Mouse (Mus musculus) CH12.LX (cell line): ENCODE results near the gene Serpina12. TPM values are rescaled to one million over a fixed set of nuclear protein-coding genes. Genes with fewer than 3 reads are reported as not detected.
A peak's percentile ranks its signal among the peaks of the same experiment; 100 is the strongest.

Experiments
- DNase-seq: peaks from one replicate; pipeline ENCODE4 v3.0.0-alpha.2; 2013; ENCODE audit errors: extremely low read depth
- H3K27ac ChIP-seq: 2 replicates; pipeline ENCODE4 v1.5.1; 2012; ENCODE audit warnings: low read depth, mild to moderate bottlenecking, control low read depth, moderate library complexity; ENCODE audit not compliant: insufficient read depth
- H3K27me3 ChIP-seq: replicated peaks from 2 replicates; pipeline ENCODE3; 2012; ENCODE audit warnings: inconsistent platforms
- H3K36me3 ChIP-seq, 2 experiments: replicated peaks in 1 of 2; 2 replicates each; pipeline versions ENCODE3 to v1.6.1; 2012; ENCODE audit warnings: inconsistent platforms in 1 of 2, low read length in 1 of 2, mild to moderate bottlenecking in 1 of 2, mixed read lengths in 1 of 2, moderate library complexity in 1 of 2; ENCODE audit not compliant: control insufficient read depth in 1 of 2, insufficient read depth in 1 of 2
- H3K4me1 ChIP-seq, 2 experiments: 2 replicates each; pipeline ENCODE4 v1.6.1; 2012; ENCODE audit warnings: inconsistent platforms in 1 of 2, moderate library complexity in 1 of 2; ENCODE audit not compliant: insufficient read depth in 2 of 2, control insufficient read depth in 1 of 2
- H3K4me2 ChIP-seq: 2 replicates; pipeline ENCODE4 v1.6.1; 2012; ENCODE audit warnings: low read depth, mild to moderate bottlenecking, control low read depth; ENCODE audit not compliant: poor library complexity, insufficient read depth, severe bottlenecking
- H3K4me3 ChIP-seq, 3 experiments: fragments of 150-350 bp in 1 of 3; sonication (generic) in 1 of 3; replicated peaks in 1 of 3; 2 replicates each; pipeline versions ENCODE3 to v1.5.1; 2011 to 2012; ENCODE audit warnings: low read depth in 2 of 3, low read length in 2 of 3, mild to moderate bottlenecking in 2 of 3, moderate library complexity in 2 of 3, control low read depth in 1 of 3, improper control_type of control experiment in 1 of 3, inconsistent platforms in 1 of 3, mixed read lengths in 1 of 3; ENCODE audit not compliant: poor library complexity in 1 of 3
- H3K79me2 ChIP-seq: replicated peaks from 2 replicates; pipeline ENCODE4 v1.6.1; 2012; ENCODE audit warnings: mild to moderate bottlenecking, moderate library complexity; ENCODE audit not compliant: control insufficient read depth, poor library complexity, insufficient read depth, severe bottlenecking; ENCODE audit errors: extremely low read depth
- H3K9ac ChIP-seq: 2 replicates; pipeline ENCODE4 v1.6.1; 2012; ENCODE audit warnings: low read depth, mild to moderate bottlenecking, control low read depth, moderate library complexity; ENCODE audit not compliant: insufficient read depth
- H3K9me3 ChIP-seq: replicated peaks from 2 replicates; pipeline ENCODE3; 2012; ENCODE audit warnings: low read length, inconsistent platforms, mixed read lengths
- BHLHE40 ChIP-seq: IDR thresholded peaks from 2 replicates; pipeline ENCODE4 v1.6.1; 2011; ENCODE audit warnings: mild to moderate bottlenecking, low read depth, low read length, improper control_type of control experiment
- CTCF ChIP-seq, 2 experiments: IDR thresholded peaks in 1 of 2; conservative IDR thresholded peaks in 1 of 2; 2 replicates each; pipeline ENCODE4 v1.5.1; 2011 to 2012; ENCODE audit warnings: low read depth in 2 of 2, low read length in 2 of 2, improper control_type of control experiment in 1 of 2, inconsistent platforms in 1 of 2, mild to moderate bottlenecking in 1 of 2, moderate library complexity in 1 of 2
- ELF1 ChIP-seq: IDR thresholded peaks from 2 replicates; pipeline ENCODE4 v1.6.1; 2014; ENCODE audit warnings: low read depth, mild to moderate bottlenecking, inconsistent platforms, low read length, improper control_type of control experiment
- EP300 ChIP-seq: IDR thresholded peaks from 2 replicates; pipeline ENCODE4 v1.6.1; 2011; ENCODE audit warnings: low read length, improper control_type of control experiment
- GABPA ChIP-seq: IDR thresholded peaks from 2 replicates; pipeline ENCODE4 v1.6.1; 2012; ENCODE audit warnings: low read depth, low read length, improper control_type of control experiment, inconsistent platforms; ENCODE audit not compliant: insufficient replicate concordance
- HCFC1 ChIP-seq: IDR thresholded peaks from 2 replicates; pipeline ENCODE4 v1.6.1; 2012; ENCODE audit warnings: low read depth, mild to moderate bottlenecking, inconsistent platforms, low read length, improper control_type of control experiment
- IRF4 ChIP-seq: IDR thresholded peaks from 2 replicates; pipeline ENCODE4 v1.6.1; 2014; ENCODE audit warnings: low read depth, mild to moderate bottlenecking, inconsistent platforms, low read length, improper control_type of control experiment
- JUN ChIP-seq: IDR thresholded peaks from 2 replicates; pipeline ENCODE4 v1.6.1; 2011; ENCODE audit warnings: low read depth, mild to moderate bottlenecking, low read length, improper control_type of control experiment, moderate library complexity; ENCODE audit not compliant: insufficient read depth
- JUND ChIP-seq: conservative IDR thresholded peaks from 2 replicates; pipeline ENCODE4 v1.6.1; 2011; ENCODE audit warnings: low read depth, low read length, improper control_type of control experiment
- MEF2A ChIP-seq: IDR thresholded peaks from 2 replicates; pipeline ENCODE4 v1.6.1; 2014; ENCODE audit warnings: low read depth, mild to moderate bottlenecking, inconsistent platforms, low read length, improper control_type of control experiment, borderline replicate concordance
- MXI1 ChIP-seq: IDR thresholded peaks from 2 replicates; pipeline ENCODE4 v1.6.1; 2011; ENCODE audit warnings: mild to moderate bottlenecking, low read depth, low read length, improper control_type of control experiment
- MYC ChIP-seq: IDR thresholded peaks from 2 replicates; pipeline ENCODE4 v1.6.1; 2011; ENCODE audit warnings: low read depth, mild to moderate bottlenecking, improper control_type of control experiment, low read length
- NELFE ChIP-seq: IDR thresholded peaks from 2 replicates; pipeline ENCODE4 v1.6.1; 2011; ENCODE audit warnings: low read depth, low read length, improper control_type of control experiment
- NRF1 ChIP-seq: IDR thresholded peaks from 2 replicates; pipeline ENCODE4 v1.6.1; 2014; ENCODE audit warnings: low read depth, mild to moderate bottlenecking, inconsistent platforms, low read length, improper control_type of control experiment, moderate library complexity
- PAX5 ChIP-seq: IDR thresholded peaks from 2 replicates; pipeline ENCODE4 v1.6.1; 2012; ENCODE audit warnings: low read length, inconsistent platforms, mixed read lengths
- POLR2A ChIP-seq: IDR thresholded peaks from 2 replicates; pipeline ENCODE4 v1.6.1; 2011; ENCODE audit warnings: low read depth, mild to moderate bottlenecking, improper control_type of control experiment, low read length
- POLR2AphosphoS2 ChIP-seq: IDR thresholded peaks from 2 replicates; pipeline ENCODE4 v1.6.1; 2011; ENCODE audit warnings: low read depth, low read length, improper control_type of control experiment
- RAD21 ChIP-seq: IDR thresholded peaks from 2 replicates; pipeline ENCODE4 v1.6.1; 2011; ENCODE audit warnings: low read depth, mild to moderate bottlenecking, low read length, improper control_type of control experiment, moderate library complexity
- SIN3A ChIP-seq: IDR thresholded peaks from 2 replicates; pipeline ENCODE4 v1.6.1; 2012; ENCODE audit warnings: low read length, improper control_type of control experiment, inconsistent platforms
- SMC3 ChIP-seq: IDR thresholded peaks from 2 replicates; pipeline ENCODE4 v1.6.1; 2011; ENCODE audit warnings: low read depth, low read length, improper control_type of control experiment
- USF2 ChIP-seq: conservative IDR thresholded peaks from 2 replicates; pipeline ENCODE4 v1.6.1; 2011; ENCODE audit warnings: low read depth, low read length, improper control_type of control experiment
- ZC3H11A ChIP-seq: IDR thresholded peaks from 2 replicates; pipeline ENCODE4 v1.6.1; 2012; ENCODE audit warnings: low read depth, mild to moderate bottlenecking, inconsistent platforms, low read length, improper control_type of control experiment
- ZMIZ1 ChIP-seq: IDR thresholded peaks from 2 replicates; pipeline ENCODE4 v1.6.1; 2012; ENCODE audit warnings: low read depth, mild to moderate bottlenecking, inconsistent platforms, low read length, improper control_type of control experiment
- ZNF384 ChIP-seq: IDR thresholded peaks from 2 replicates; pipeline ENCODE4 v1.6.1; 2012; ENCODE audit warnings: low read depth, low read length, improper control_type of control experiment, inconsistent platforms
- dilution Hi-C: fragments of 300-500 bp; cut with MboI; formaldehyde crosslinking; loops from 2 replicates; pipeline ENCODE4 v1.14.3; 2020; ENCODE audit warnings: low sequenced_read_pairs; ENCODE audit not compliant: extremely low pct_unique_long_range_greater_than_20kb, extremely low pct_ligation_motif_present
- in situ Hi-C: fragments of 300-500 bp; cut with MboI; formaldehyde crosslinking; loops from 3 replicates; pipeline ENCODE4 v1.14.3; 2019; ENCODE audit warnings: low sequenced_read_pairs, low pct_ligation_motif_present, low pct_unique_long_range_greater_than_20kb, mixed read lengths
- polyA plus RNA-seq: library from polyadenylated mRNA; unstranded; fragments of >175 nt; gene quantifications from 2 replicates; pipeline ENCODE4 v1.2.1, GENCODE M21; 2012; ENCODE audit warnings: low read depth; ENCODE audit not compliant: insufficient read length
- total RNA-seq, 2 experiments: library from RNA; depleted of rRNA; stranded (reverse); fragments of 300-350 nt in 1 of 2; fragments of >200 nt in 1 of 2; gene quantifications; 2 replicates each; pipeline ENCODE4 v1.2.3; 2012 to 2014

The Serpina12 gene
- total and polyA plus RNA-seq, 3 experiments, result 0.09 TPM; not detected in 2

DNA sequence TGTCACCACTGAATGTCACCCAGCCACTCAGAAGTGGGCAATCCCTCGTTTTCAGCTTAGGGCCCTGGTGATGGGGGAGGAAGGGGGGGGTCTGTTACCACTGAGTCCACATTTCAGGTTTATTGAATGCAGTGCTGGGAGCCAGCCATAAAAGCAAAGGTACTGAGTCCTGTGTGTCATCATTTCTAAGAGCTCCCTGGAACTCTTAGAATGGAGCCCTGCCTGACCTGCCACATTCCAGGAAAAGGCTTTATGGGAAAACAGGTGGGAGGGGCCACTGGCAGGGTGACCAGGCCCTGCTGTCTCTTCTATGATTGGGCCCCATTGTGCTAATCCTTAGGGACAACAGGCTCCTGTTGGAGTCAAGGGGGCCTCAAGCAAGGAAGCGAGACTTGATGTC lies 47.7 kb downstream of the Serpina12 start:
- Histone ChIP-seq H3K4me3 (no peak overlapping the region), H3K27me3 (peaks cover 16% of the 10 kb centered on the region), H3K36me3 (no peaks in the 10 kb centered on the region), H3K4me1 (peaks cover 8 to 20% of the 10 kb centered on the region in 2 experiments), H3K4me2 (no peak overlapping the region), H3K9me3 (no peaks in the 10 kb centered on the region), H3K27ac (no peak overlapping the region), H3K9ac (no peak overlapping the region), H3K79me2 (no peaks in the 10 kb centered on the region)
- TF ChIP-seq BHLHE40, result no peak
- dilution Hi-C loops, result no loop called here
- DNase-seq, result no peak
- in situ Hi-C loops, result loop anchor here (5.0 kb wide), 2 partner anchors 36 to 66 kb away; no protein-coding TSS in a partner anchor

DNA sequence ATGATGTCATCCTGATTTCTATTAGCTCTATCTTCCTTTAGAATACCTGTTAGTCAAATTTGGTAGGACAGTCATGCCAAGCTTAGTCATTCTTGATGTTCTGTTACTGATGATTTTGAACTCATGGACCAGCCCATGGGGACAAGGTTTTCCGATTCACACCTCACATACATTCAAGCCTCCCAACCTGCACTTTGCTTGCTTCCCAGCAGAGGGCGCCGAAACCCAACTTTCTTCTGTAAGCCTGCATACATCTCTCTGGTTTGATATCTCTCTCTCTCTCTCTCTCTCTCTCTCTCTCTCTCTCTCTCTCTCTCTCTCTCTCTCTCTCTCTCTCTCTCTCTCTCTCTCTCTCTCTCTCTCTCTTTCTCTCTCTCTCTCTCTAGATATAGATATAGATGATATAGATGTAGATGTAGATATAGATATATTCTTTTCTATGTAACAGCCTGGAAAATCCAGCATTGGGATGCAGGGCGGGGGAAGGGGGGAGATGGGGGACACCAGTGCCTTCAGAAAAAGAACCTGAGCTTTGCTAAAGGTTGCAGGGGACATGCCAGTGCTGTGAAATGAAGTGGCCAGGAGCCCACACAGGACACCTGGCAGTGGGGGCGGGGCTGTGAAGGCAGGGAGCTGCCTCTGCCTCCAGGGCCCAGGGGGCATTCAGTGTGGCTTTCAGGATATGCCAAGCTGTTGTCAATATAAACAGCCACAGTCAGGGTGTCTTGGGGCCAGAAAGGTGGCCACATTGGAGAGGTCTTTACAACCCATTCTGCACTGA lies 48.8 kb downstream of the Serpina12 start:
- dilution Hi-C loops, result no loop called here
- no peaks in the 10 kb centered on the region for H3K9me3 ChIP-seq

GRCm38 (mm10) chr12:103992945-103993344 lies 51.3 kb downstream of the Serpina12 start:
- no peak overlapping the region for H3K9ac ChIP-seq
- no peak for TF ChIP-seq MXI1
- no peak for TF ChIP-seq ZC3H11A
- TF ChIP-seq PAX5, result no peak
- no peak for TF ChIP-seq CTCF (conservative IDR thresholded peaks at IDR 0.05 in 1 of 2, IDR thresholded peaks at IDR 0.05 in 1 of 2; ENCODE audit: low read depth in 2 of 2, low read length in 2 of 2)
- TF ChIP-seq USF2, result no peak
- no peak for TF ChIP-seq SMC3
- no peak for TF ChIP-seq POLR2A
- no peak for TF ChIP-seq POLR2AphosphoS2
- no peak for TF ChIP-seq JUND
- TF ChIP-seq ZMIZ1, result no peak
- no peak for TF ChIP-seq RAD21
- TF ChIP-seq SIN3A, result no peak
- no peak for TF ChIP-seq JUN
- no peak for TF ChIP-seq BHLHE40
- TF ChIP-seq MYC, result no peak
- TF ChIP-seq ZNF384, result no peak
- TF ChIP-seq HCFC1, result no peak
- TF ChIP-seq ELF1, result no peak
- no peak for TF ChIP-seq NRF1
- no peak for TF ChIP-seq MEF2A
- H3K27ac ChIP-seq, result no peak overlapping the region
- H3K4me2 ChIP-seq, result no peak overlapping the region
- DNase-seq, result no peak
- H3K27me3 ChIP-seq, result peaks cover 40% of the 10 kb centered on the region
- H3K36me3 ChIP-seq, result no peaks in the 10 kb centered on the region
- H3K4me1 ChIP-seq, result 0 out of 4 replicates have a peak, but pooled peaks cover 0 to 3% of the 10 kb centered on the region in 2 experiments
- H3K79me2 ChIP-seq, result no peaks in the 10 kb centered on the region
- in situ Hi-C loops (no loop called here), dilution Hi-C loops (no loop called here)
- H3K4me3 ChIP-seq, result no peak overlapping the region
- H3K9me3 ChIP-seq, result no peaks in the 10 kb centered on the region

More for the DNA sequence above, 48.8 kb downstream of the Serpina12 start:
- H3K27me3 ChIP-seq, result peaks cover 18% of the 10 kb centered on the region
- no peaks in the 10 kb centered on the region for H3K79me2 ChIP-seq
- TF ChIP-seq RAD21, result peak; percentile 78
- TF ChIP-seq SMC3, result peak; percentile 91
- no peak for TF ChIP-seq MXI1
- peak; percentile 76 to 87; a peak in 3 of 4 replicates for TF ChIP-seq CTCF (conservative IDR thresholded peaks at IDR 0.05 in 1 of 2, IDR thresholded peaks at IDR 0.05 in 1 of 2; ENCODE audit: low read depth in 2 of 2, low read length in 2 of 2)
- peak; percentile 62 for TF ChIP-seq ZC3H11A
- TF ChIP-seq NELFE, result no peak
- TF ChIP-seq JUND, result 0 out of 2 replicates have a peak, but pooled peaks have one; percentile 35
- no peak for TF ChIP-seq GABPA
- no peak; the same call in 1 of the 2 replicates for TF ChIP-seq IRF4
- no peak for TF ChIP-seq EP300
- TF ChIP-seq, all 38 proteins: peak for 5
- peak; percentile 75 for DNase-seq
- no peaks in the 10 kb centered on the region for H3K36me3 ChIP-seq
- no peak overlapping the region for H3K4me2 ChIP-seq
- H3K9ac ChIP-seq, result no peak overlapping the region
- in situ Hi-C loops, result loop anchor here (5.0 kb wide), 2 partner anchors 37 to 67 kb away; no protein-coding TSS in a partner anchor
- peaks cover 3 to 10% of the 10 kb centered on the region in 2 experiments; a peak in 2 of 4 replicates for H3K4me1 ChIP-seq
- no peak overlapping the region for H3K27ac ChIP-seq
- no peak overlapping the region for H3K4me3 ChIP-seq
